Mouse (Mus musculus): ENCODE measurements at regions not wholly inside any gene's neighbourhood (a gene's known extent, or its start where the extent isn't known, plus 50 kb on each side); places are given as distances from the start of the nearest gene placed in this dataset.

GRCm38 (mm10) chr3:128210591-128210990, 314.5 kb upstream of the Fam241a start:
- TF ChIP-seq CTCF (IDR thresholded peaks at IDR 0.05; ENCODE audit: low read depth) (no peak), EP300 (optimal IDR thresholded peaks at IDR 0.05) (no peak)

All from stomach, postnatal 0 days (tissue).